Mouse (Mus musculus): ENCODE data around the gene Entpd1. TPM values are rescaled to one million over a fixed set of nuclear protein-coding genes. Genes with fewer than 3 reads are reported as not detected.

The Entpd1 gene
- polyA plus RNA-seq, 1 experiment from 2014 or later: 9.8 TPM

GRCm38 (mm10) chr19:40678087-40678486 lies 65.9 kb downstream of the Entpd1 start:
- 88% methylated on average over 6 of the region's 6 CpGs for WGBS
- Histone ChIP-seq H3K4me2 (replicated peaks) (no peak overlapping the region), H3K27me3 (no peaks in the 10 kb centered on the region), H3K36me3 (no peaks in the 10 kb centered on the region), H3K4me3 (no peak overlapping the region), H3K9ac (replicated peaks) (no peak overlapping the region), H3K9me3 (no peaks in the 10 kb centered on the region), H3K4me1 (no peaks in the 10 kb centered on the region), H3K27ac (replicated peaks) (no peak overlapping the region)
- no peak for ATAC-seq (ENCODE audit: low FRiP score, low read depth)

GRCm38 (mm10) chr19:40678532-40679307 lies 66.6 kb downstream of the Entpd1 start:
- Histone ChIP-seq H3K4me2 (replicated peaks) (no peak overlapping the region), H3K4me1 (no peaks in the 10 kb centered on the region), H3K27me3 (no peaks in the 10 kb centered on the region), H3K9ac (replicated peaks) (no peak overlapping the region), H3K4me3 (no peak overlapping the region), H3K9me3 (no peaks in the 10 kb centered on the region), H3K36me3 (no peaks in the 10 kb centered on the region), H3K27ac (replicated peaks) (no peak overlapping the region)
- 70% methylated on average over 17 of the region's 17 CpGs for WGBS
- no peak for ATAC-seq (ENCODE audit: low FRiP score, low read depth)

- 92% methylated on average over 3 of the region's 3 CpGs for WGBS
- Histone ChIP-seq H3K9ac (replicated peaks) (no peak overlapping the region), H3K27ac (replicated peaks) (no peak overlapping the region), H3K27me3 (no peaks in the 10 kb centered on the region), H3K36me3 (no peaks in the 10 kb centered on the region), H3K4me1 (no peaks in the 10 kb centered on the region), H3K4me3 (no peak overlapping the region), H3K4me2 (replicated peaks) (no peak overlapping the region), H3K9me3 (no peaks in the 10 kb centered on the region)
- ATAC-seq (ENCODE audit: low FRiP score, low read depth): no peak
Measured at GRCm38 (mm10) chr19:40679632-40680031, 67.5 kb downstream of the Entpd1 start.

- no peak for ATAC-seq (ENCODE audit: low FRiP score, low read depth)
- H3K4me3 ChIP-seq: no peak overlapping the region
- WGBS: 91% methylated on average over 1 of the region's 1 CpGs
- H3K4me1 ChIP-seq: no peaks in the 10 kb centered on the region
- H3K27ac ChIP-seq (replicated peaks): no peak overlapping the region
- H3K9me3 ChIP-seq: no peaks in the 10 kb centered on the region
- H3K27me3 ChIP-seq: no peaks in the 10 kb centered on the region
- H3K36me3 ChIP-seq: no peaks in the 10 kb centered on the region
- no peak overlapping the region for H3K9ac ChIP-seq (replicated peaks)
- no peak overlapping the region for H3K4me2 ChIP-seq (replicated peaks)
Measured at GRCm38 (mm10) chr19:40684124-40684523, 72.0 kb downstream of the Entpd1 start.

GRCm38 (mm10) chr19:40684566-40684965 lies 72.4 kb downstream of the Entpd1 start:
- Histone ChIP-seq H3K36me3 (no peaks in the 10 kb centered on the region), H3K27ac (replicated peaks) (no peak overlapping the region), H3K4me1 (no peaks in the 10 kb centered on the region), H3K9me3 (no peaks in the 10 kb centered on the region), H3K4me2 (replicated peaks) (no peak overlapping the region), H3K4me3 (no peak overlapping the region), H3K27me3 (no peaks in the 10 kb centered on the region), H3K9ac (replicated peaks) (no peak overlapping the region)
- ATAC-seq (ENCODE audit: low FRiP score, low read depth): no peak
- WGBS: 85% methylated on average over 7 of the region's 7 CpGs

- Histone ChIP-seq H3K4me2 (replicated peaks) (no peak overlapping the region), H3K4me1 (no peaks in the 10 kb centered on the region), H3K9ac (replicated peaks) (no peak overlapping the region), H3K4me3 (no peak overlapping the region), H3K27ac (replicated peaks) (no peak overlapping the region), H3K36me3 (no peaks in the 10 kb centered on the region), H3K9me3 (no peaks in the 10 kb centered on the region), H3K27me3 (no peaks in the 10 kb centered on the region)
- no peak for ATAC-seq (ENCODE audit: low FRiP score, low read depth)
- 81% methylated on average over 4 of the region's 4 CpGs for WGBS
Measured at GRCm38 (mm10) chr19:40687291-40687927, 75.2 kb downstream of the Entpd1 start.

- no peaks in the 10 kb centered on the region for H3K27me3 ChIP-seq
- no peaks in the 10 kb centered on the region for H3K4me1 ChIP-seq
- H3K4me2 ChIP-seq (replicated peaks): no peak overlapping the region
- no peaks in the 10 kb centered on the region for H3K36me3 ChIP-seq
- no peak overlapping the region for H3K27ac ChIP-seq (replicated peaks)
- no peak overlapping the region for H3K4me3 ChIP-seq
- no peak overlapping the region for H3K9ac ChIP-seq (replicated peaks)
- no peaks in the 10 kb centered on the region for H3K9me3 ChIP-seq
- 82% methylated on average over 7 of the region's 7 CpGs for WGBS
- ATAC-seq (ENCODE audit: low FRiP score, low read depth): no peak
Measured at GRCm38 (mm10) chr19:40693201-40693600, 81.0 kb downstream of the Entpd1 start.

- no peak overlapping the region for H3K4me3 ChIP-seq
- H3K4me1 ChIP-seq: peaks cover 5% of the 10 kb centered on the region
- no peaks in the 10 kb centered on the region for H3K36me3 ChIP-seq
- H3K4me2 ChIP-seq (replicated peaks): no peak overlapping the region
- H3K9ac ChIP-seq (replicated peaks): no peak overlapping the region
- H3K27ac ChIP-seq (replicated peaks): no peak overlapping the region
- no peaks in the 10 kb centered on the region for H3K9me3 ChIP-seq
- ATAC-seq (ENCODE audit: low FRiP score, low read depth): no peak
- 88% methylated on average over 6 of the region's 6 CpGs for WGBS
- H3K27me3 ChIP-seq: no peaks in the 10 kb centered on the region
Measured at GRCm38 (mm10) chr19:40696116-40696515, 84.0 kb downstream of the Entpd1 start.

GRCm38 (mm10) chr19:40698103-40698853 lies 86.1 kb downstream of the Entpd1 start:
- 84% methylated on average over 13 of the region's 13 CpGs for WGBS
- Histone ChIP-seq H3K9ac (replicated peaks) (no peak overlapping the region), H3K4me1 (peaks cover 11% of the 10 kb centered on the region), H3K27me3 (no peaks in the 10 kb centered on the region), H3K27ac (replicated peaks) (no peak overlapping the region), H3K4me3 (no peak overlapping the region), H3K4me2 (replicated peaks) (no peak overlapping the region), H3K9me3 (no peaks in the 10 kb centered on the region), H3K36me3 (no peaks in the 10 kb centered on the region)
- no peak for ATAC-seq (ENCODE audit: low FRiP score, low read depth)

GRCm38 (mm10) chr19:40699816-40700215 lies 87.7 kb downstream of the Entpd1 start:
- ATAC-seq (ENCODE audit: low FRiP score, low read depth): no peak

GRCm38 (mm10) chr19:40702406-40702805 lies 90.2 kb downstream of the Entpd1 start:
- Histone ChIP-seq H3K27me3 (no peaks in the 10 kb centered on the region), H3K4me2 (replicated peaks) (no peak overlapping the region), H3K27ac (replicated peaks) (no peak overlapping the region), H3K4me3 (no peak overlapping the region), H3K9me3 (no peaks in the 10 kb centered on the region), H3K4me1 (peaks cover 11% of the 10 kb centered on the region), H3K9ac (replicated peaks) (no peak overlapping the region), H3K36me3 (no peaks in the 10 kb centered on the region)
- no peak for ATAC-seq (ENCODE audit: low FRiP score, low read depth)
- WGBS: 63% methylated on average over 4 of the region's 4 CpGs

More at GRCm38 (mm10) chr19:40699816-40700215, 87.7 kb downstream of the Entpd1 start:
- Histone ChIP-seq H3K9ac (replicated peaks) (no peak overlapping the region), H3K9me3 (no peaks in the 10 kb centered on the region), H3K27ac (replicated peaks) (no peak overlapping the region), H3K4me1 (peaks cover 11% of the 10 kb centered on the region), H3K36me3 (no peaks in the 10 kb centered on the region), H3K27me3 (no peaks in the 10 kb centered on the region), H3K4me2 (replicated peaks) (no peak overlapping the region), H3K4me3 (no peak overlapping the region)
- WGBS: 32% methylated on average over 5 of the region's 5 CpGs
